Mouse (Mus musculus): ENCODE measurements at regions not wholly inside any gene's neighbourhood (a gene's known extent, or its start where the extent isn't known, plus 50 kb on each side); places are given as distances from the start of the nearest gene placed in this dataset. TPM values are rescaled to one million over a fixed set of nuclear protein-coding genes. Genes with fewer than 3 reads are reported as not detected.

DNA sequence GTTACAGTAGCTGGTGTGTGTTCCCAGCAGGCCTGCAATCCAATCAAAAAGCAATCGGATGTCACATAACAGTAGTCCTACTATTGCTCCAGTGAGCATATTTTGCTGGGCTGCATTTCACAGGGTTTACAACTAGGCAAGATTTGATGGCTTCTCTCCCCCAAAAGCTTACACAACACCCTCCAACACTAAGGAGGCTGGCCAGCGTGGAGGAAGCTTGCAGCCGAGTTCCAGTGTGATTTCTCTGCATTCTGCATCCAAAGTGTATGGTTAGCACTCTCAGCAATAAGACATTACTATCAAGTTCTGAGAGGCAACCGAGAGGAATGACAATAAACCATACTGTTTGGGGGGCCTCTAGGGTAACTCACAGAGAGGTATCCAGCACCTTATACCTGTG, 367.2 kb downstream of the Xylt1 start:
- DNase-seq (ENCODE audit: low spot score in 2 of 2): no peak

DNA sequence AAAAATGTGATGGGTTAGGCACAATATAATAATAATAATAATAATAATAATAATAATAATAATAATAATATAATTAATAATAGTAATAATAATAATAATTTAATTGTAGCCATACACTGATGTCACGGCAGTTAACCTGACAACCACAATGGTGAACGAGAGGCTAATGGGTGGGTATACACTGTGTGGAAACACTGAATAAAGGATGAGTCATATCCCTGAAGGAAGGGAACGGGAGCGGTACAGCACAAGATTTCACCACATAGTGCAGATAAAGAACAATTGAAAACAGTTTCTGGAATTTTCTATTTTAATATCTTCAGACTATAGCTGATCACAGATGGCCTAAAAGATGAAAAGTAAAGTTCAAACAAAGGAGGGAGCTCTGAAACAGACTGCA, 365.6 kb downstream of the Xylt1 start:
- intact Hi-C loops (cut with DNase I): no loop called here
- DNase-seq (ENCODE audit: low spot score in 2 of 2): no peak

More for the DNA sequence above, 367.2 kb downstream of the Xylt1 start:
- intact Hi-C loops (cut with DNase I): no loop called here

DNA sequence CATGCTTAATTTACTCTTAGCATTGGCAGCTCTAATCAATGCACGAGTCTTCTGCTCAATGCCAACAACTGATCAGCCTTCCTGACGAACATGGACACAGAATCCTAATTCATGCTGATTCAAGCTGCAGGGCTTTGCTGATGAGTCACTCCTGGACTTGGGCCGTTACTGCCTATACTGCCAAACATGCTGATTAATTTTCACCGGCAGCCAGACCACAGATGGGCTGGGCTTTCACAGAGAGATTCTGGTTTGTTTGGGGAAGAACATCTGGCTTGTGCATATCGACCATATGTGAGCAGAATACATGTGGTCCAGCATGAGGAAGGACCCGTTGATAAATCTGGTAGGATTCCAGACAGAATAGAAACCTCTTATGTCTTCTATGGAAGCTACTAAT, 358.9 kb downstream of the Xylt1 start:
- intact Hi-C loops (cut with DNase I): no loop called here
- DNase-seq (ENCODE audit: low spot score in 2 of 2): peak in 1 of 2 experiments; percentile 17

DNA sequence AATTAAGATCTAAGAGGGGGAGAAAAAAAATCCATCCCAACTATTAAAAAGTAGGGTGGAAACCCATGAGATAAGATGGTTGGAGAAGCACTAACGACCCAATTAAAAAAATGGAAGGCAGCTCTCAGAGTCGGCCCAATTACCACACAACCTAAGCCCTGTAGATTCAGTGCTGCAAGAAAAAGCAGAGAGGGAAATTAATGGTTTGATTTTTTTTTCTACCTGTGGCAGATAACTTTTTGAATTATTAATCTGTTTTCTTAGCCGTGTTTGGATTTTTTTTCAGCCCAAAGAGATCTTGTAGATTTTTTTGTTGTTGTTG, 354.9 kb downstream of the Xylt1 start:
- intact Hi-C loops (cut with DNase I): no loop called here
- DNase-seq (ENCODE audit: low spot score in 2 of 2): no peak

DNA sequence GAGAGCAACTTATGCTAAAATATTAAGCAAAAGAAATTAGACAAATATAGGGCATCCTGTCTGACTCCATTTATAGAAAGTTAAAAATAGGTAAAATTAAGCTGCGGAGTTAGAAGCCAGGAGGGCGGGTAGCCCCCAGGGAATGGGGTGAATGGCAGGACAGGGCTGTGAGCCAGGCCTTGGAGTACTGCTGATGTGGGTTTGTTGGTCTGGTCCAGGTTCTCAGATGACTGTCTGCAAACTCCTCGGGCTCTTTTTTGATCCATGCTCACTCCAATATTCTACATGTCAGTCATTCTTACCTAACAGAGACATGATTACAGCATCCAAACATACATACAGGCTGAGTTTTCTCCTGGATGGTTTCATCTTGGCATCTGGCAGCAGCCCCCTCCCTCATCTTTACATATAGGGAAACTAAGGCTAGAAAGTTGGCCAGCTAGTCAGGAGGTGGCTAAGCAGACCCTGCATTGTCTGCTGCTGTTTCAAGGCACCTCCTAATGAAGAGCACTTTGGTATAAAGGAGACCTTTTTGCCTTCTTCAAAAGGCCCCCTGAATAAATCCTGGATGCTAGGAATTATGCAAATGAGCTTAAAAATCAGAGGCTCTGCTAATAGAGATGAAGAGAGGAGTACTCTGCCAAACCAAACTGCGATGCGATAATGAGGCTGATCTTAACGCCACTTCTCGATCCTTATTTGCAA, 354.4 kb downstream of the Xylt1 start:
- intact Hi-C loops (cut with DNase I): no loop called here
- DNase-seq (ENCODE audit: low spot score in 2 of 2): no peak

DNA sequence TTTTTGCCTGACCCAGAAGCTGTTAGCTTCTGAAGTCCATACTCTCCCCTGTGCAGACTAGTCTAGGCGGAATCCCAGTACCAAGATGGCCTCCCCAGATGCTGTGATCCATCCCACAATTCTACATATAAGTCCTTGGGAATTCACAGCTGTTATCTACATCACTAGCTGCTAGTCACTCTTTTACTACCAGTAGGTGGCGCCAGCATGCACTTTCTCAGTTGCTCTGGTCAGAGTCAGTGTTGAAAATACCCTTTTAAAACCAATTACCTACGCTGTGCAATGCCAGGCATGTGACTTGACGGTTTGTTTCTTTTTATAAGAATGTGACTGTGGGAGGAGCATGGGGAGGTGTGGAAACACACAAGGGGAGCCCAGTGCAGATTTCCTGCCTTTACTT, 348.3 kb downstream of the Xylt1 start:
- intact Hi-C loops (cut with DNase I): no loop called here
- DNase-seq (ENCODE audit: low spot score in 2 of 2): no peak

Small RNAs in the stretch of these regions (microRNA-seq; reads per million reads assigned to microRNA genes)
- gene Gm24063: not detected

Measured in left cerebral cortex, postnatal 36 days (tissue).